22 mouse cellular contexts compared by ENCODE assay signal in genomic region chr10:116788431-116788830, GRCm38 (mm10).
DNase-seq lines count a peak whose midpoint lies in the region; ATAC-seq lines count a peak whose summit lies in the region.
"Had no signal": no experiment of that assay in that cellular context is flagged by ENCODE, and none has a peak within 500 bp of the region (broad histone marks: within the 10 kb centered on the region; RNA-seq: fewer than 3 reads in every experiment).

No protein-coding gene starts in this region.

- H3K9me3 ChIP-seq in heart, embryonic 12.5 days (replicated peaks), result 0 out of 2 replicates have a peak, but pooled peaks cover 9% of the 10 kb centered on the region
- no peaks in the 10 kb centered on the region for H3K9me3 ChIP-seq in limb, embryonic 12.5 days
- H3K9me3 ChIP-seq in limb, embryonic 10.5 days (replicated peaks), result no peaks in the 10 kb centered on the region
- H3K9me3 ChIP-seq: forebrain, embryonic 10.5 days; heart, embryonic 13.5 days; hindbrain, embryonic 12.5 days; hindbrain, embryonic 15.5 days had no signal

- no peak overlapping the region for H3K27ac ChIP-seq in heart, embryonic 12.5 days (ENCODE audit: poor library complexity, severe bottlenecking)
- 0 out of 2 replicates have a peak overlapping the region, but pooled peaks have one; percentile 9 for H3K27ac ChIP-seq in limb, embryonic 12.5 days
- no peak overlapping the region for H3K27ac ChIP-seq in limb, embryonic 10.5 days
- H3K27ac ChIP-seq: forebrain, embryonic 10.5 days; gastrocnemius, adult 2 months; heart, embryonic 13.5 days; hindbrain, embryonic 12.5 days; hindbrain, embryonic 15.5 days had no signal

- H3K27me3 ChIP-seq in heart, embryonic 12.5 days (replicated peaks), result peaks cover 8% of the 10 kb centered on the region
- H3K27me3 ChIP-seq in limb, embryonic 12.5 days, result no peaks in the 10 kb centered on the region
- no peaks in the 10 kb centered on the region for H3K27me3 ChIP-seq in limb, embryonic 10.5 days (ENCODE audit: low read depth, poor library complexity, severe bottlenecking)
- H3K27me3 ChIP-seq: hindbrain, embryonic 12.5 days; hindbrain, embryonic 15.5 days had no signal

- H3K4me2 ChIP-seq in heart, embryonic 12.5 days, result no peak overlapping the region
- H3K4me2 ChIP-seq in limb, embryonic 12.5 days, result no peak overlapping the region
- H3K4me2 ChIP-seq: heart, embryonic 13.5 days; hindbrain, embryonic 12.5 days; hindbrain, embryonic 15.5 days had no signal

- no peaks in the 10 kb centered on the region for H3K36me3 ChIP-seq in heart, embryonic 12.5 days
- no peaks in the 10 kb centered on the region for H3K36me3 ChIP-seq in limb, embryonic 12.5 days
- H3K36me3 ChIP-seq in limb, embryonic 10.5 days, result no peaks in the 10 kb centered on the region
- H3K36me3 ChIP-seq: forebrain, embryonic 10.5 days; heart, embryonic 13.5 days; hindbrain, embryonic 12.5 days; hindbrain, embryonic 15.5 days had no signal

- peak; percentile 23 for DNase-seq in heart, adult 11 months
- DNase-seq in limb, embryonic 10.5 days (ENCODE audit: low spot score), result no peak
- peak; percentile 52 for DNase-seq in brain, adult 2 months (ENCODE audit: low read depth, low spot score)
- peak; percentile 55 for DNase-seq in telencephalon, adult 2 months (ENCODE audit: low read depth, low spot score)
- DNase-seq: adrenal gland, adult 8-10 months; adrenal gland, postnatal 25 days; cerebellum, adult 11 months; gastrocnemius, adult 2 months; gastrocnemius, postnatal 14 days; heart, adult 18-20 months; heart, postnatal 14 days; heart, postnatal 4 days had no signal

- ATAC-seq in heart, embryonic 12.5 days (ENCODE audit: insufficient number of reproducible peaks, low FRiP score), result no peak
- no peak for ATAC-seq in limb, embryonic 12.5 days (ENCODE audit: insufficient number of reproducible peaks, insufficient read depth, low FRiP score, low TSS enrichment, low read depth)
- no peak for ATAC-seq in megakaryocyte-erythroid progenitor cell, adult 5-6 weeks (replicated peaks; ENCODE audit: low FRiP score, low TSS enrichment, poor library complexity, severe bottlenecking)
- ATAC-seq: activated CD4-positive, CD25-positive, alpha-beta regulatory T cell, adult 4 months; forebrain, embryonic 14.5 days; intestine, postnatal 0 days had no signal

- no peak overlapping the region for H3K9ac ChIP-seq in heart, embryonic 12.5 days
- H3K9ac ChIP-seq in limb, embryonic 12.5 days (replicated peaks), result no peak overlapping the region
- H3K9ac ChIP-seq: heart, embryonic 13.5 days; hindbrain, embryonic 12.5 days; hindbrain, embryonic 15.5 days had no signal

- peaks cover 10% of the 10 kb centered on the region for H3K4me1 ChIP-seq in heart, embryonic 12.5 days (replicated peaks)
- H3K4me1 ChIP-seq in limb, embryonic 12.5 days (replicated peaks), result no peaks in the 10 kb centered on the region
- no peaks in the 10 kb centered on the region for H3K4me1 ChIP-seq in limb, embryonic 10.5 days
- H3K4me1 ChIP-seq: hindbrain, embryonic 12.5 days; hindbrain, embryonic 15.5 days had no signal

- H3K4me3 ChIP-seq in heart, embryonic 12.5 days, result no peak overlapping the region
- no peak overlapping the region for H3K4me3 ChIP-seq in limb, embryonic 12.5 days (replicated peaks)
- H3K4me3 ChIP-seq in limb, embryonic 10.5 days, result no peak overlapping the region
- H3K4me3 ChIP-seq: forebrain, embryonic 10.5 days; gastrocnemius, adult 2 months; heart, embryonic 13.5 days; hindbrain, embryonic 12.5 days; hindbrain, embryonic 15.5 days had no signal
